14 mouse cellular contexts compared by ENCODE assay signal in the genomic region with DNA sequence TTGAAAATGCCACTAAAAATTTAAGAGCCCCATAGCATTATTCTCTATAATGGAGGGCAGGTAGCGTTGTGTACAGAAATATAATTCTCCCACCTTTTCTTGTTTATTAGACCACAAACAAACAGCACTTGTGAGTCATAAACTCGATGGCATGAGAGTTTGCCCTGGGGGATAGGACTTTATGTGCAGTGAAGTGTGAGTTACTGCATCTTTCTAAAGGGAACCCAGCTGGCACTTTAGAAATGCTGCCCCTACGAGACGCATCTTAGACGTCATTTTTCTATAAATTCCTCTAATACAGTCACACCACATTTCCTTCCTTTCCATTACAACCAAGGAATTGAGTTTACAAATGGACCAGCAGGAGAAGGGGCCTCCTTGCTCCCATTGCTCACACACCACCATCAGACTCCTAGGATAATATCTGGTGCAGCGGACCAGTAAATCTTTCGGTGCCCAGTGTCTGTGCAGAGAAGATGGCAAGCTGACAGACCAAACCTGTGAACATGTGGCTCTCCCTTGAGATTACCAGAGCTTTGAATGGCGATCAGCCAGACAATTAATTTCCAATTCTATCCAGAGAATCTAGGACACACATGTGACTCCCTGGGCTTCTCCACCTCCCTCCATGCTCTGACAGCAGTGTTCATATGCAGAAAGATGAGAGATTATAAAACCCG.
DNase-seq lines count a peak whose midpoint lies in the region; ATAC-seq and TF ChIP-seq lines count a peak whose summit lies in the region.
"Had no signal": no experiment of that assay in that cellular context is flagged by ENCODE, and none has a peak within 500 bp of the region (broad histone marks: within the 10 kb centered on the region; RNA-seq: fewer than 3 reads in every experiment).

No protein-coding gene starts in this region.

- 69% methylated on average over 9 of the region's 9 CpGs for WGBS in forebrain, embryonic 12.5 days
- WGBS in forebrain, postnatal 0 days = 37% methylated on average over 9 of the region's 9 CpGs
- 50% methylated on average over 9 of the region's 9 CpGs for WGBS in neural tube, embryonic 12.5 days
- 89% methylated on average over 9 of the region's 9 CpGs for WGBS in thymus, adult 2 months
- WGBS in stomach, postnatal 0 days = 78% methylated on average over 9 of the region's 9 CpGs

- ATAC-seq in forebrain, embryonic 12.5 days (ENCODE audit: low FRiP score) = peak; percentile 60
- ATAC-seq in forebrain, postnatal 0 days = no peak
- ATAC-seq in Patski = peak; percentile 35
- peak; percentile 76 for ATAC-seq in neural tube, embryonic 12.5 days (ENCODE audit: low FRiP score, low read depth)
- ATAC-seq in stomach, postnatal 0 days (ENCODE audit: low FRiP score, low TSS enrichment) = no peak
- no peak for ATAC-seq in monocyte, adult 5-6 weeks (replicated peaks; ENCODE audit: insufficient number of reproducible peaks, low FRiP score, low TSS enrichment, poor library complexity, severe bottlenecking)

- no peak for TF ChIP-seq CTCF in forebrain, postnatal 0 days (IDR thresholded peaks at IDR 0.05; ENCODE audit: low read depth)
- TF ChIP-seq CTCF in Patski (IDR thresholded peaks at IDR 0.05) = no peak
- no peak for TF ChIP-seq CTCF in thymus, adult 2 months (IDR thresholded peaks at IDR 0.05; ENCODE audit: borderline replicate concordance, control insufficient read depth, extremely low read depth, insufficient read depth, low read length, poor library complexity)
- TF ChIP-seq CTCF in stomach, postnatal 0 days (IDR thresholded peaks at IDR 0.05; ENCODE audit: low read depth) = no peak

- peaks cover 10% of the 10 kb centered on the region for H3K36me3 ChIP-seq in forebrain, embryonic 12.5 days (replicated peaks)
- no peaks in the 10 kb centered on the region for H3K36me3 ChIP-seq in forebrain, postnatal 0 days (ENCODE audit: insufficient read depth)
- peaks cover 13% of the 10 kb centered on the region; the same call in 1 of the 2 replicates for H3K36me3 ChIP-seq in neural tube, embryonic 12.5 days
- H3K36me3 ChIP-seq in thymus, adult 2 months (ENCODE audit: control insufficient read depth, insufficient read depth, low read length) = no peaks in the 10 kb centered on the region
- H3K36me3 ChIP-seq in stomach, postnatal 0 days (ENCODE audit: control insufficient read depth, insufficient read depth, low read length) = no peaks in the 10 kb centered on the region

- peak overlapping the region; percentile 56 for H3K27ac ChIP-seq in forebrain, embryonic 12.5 days
- H3K27ac ChIP-seq in forebrain, postnatal 0 days (ENCODE audit: low read depth, low read length) = no peak overlapping the region
- H3K27ac ChIP-seq in neural tube, embryonic 12.5 days = no peak overlapping the region
- H3K27ac ChIP-seq in thymus, adult 2 months (ENCODE audit: control insufficient read depth, insufficient read depth, low read length) = no peak overlapping the region
- no peak overlapping the region for H3K27ac ChIP-seq in stomach, postnatal 0 days (replicated peaks)

- H3K4me3 ChIP-seq in forebrain, embryonic 12.5 days (replicated peaks) = no peak overlapping the region
- H3K4me3 ChIP-seq in forebrain, postnatal 0 days (ENCODE audit: low read depth, low read length) = no peak overlapping the region
- H3K4me3 ChIP-seq in neural tube, embryonic 12.5 days = no peak overlapping the region
- H3K4me3 ChIP-seq in thymus, adult 2 months (ENCODE audit: control insufficient read depth, insufficient read depth, low read length) = no peak overlapping the region
- H3K4me3 ChIP-seq in stomach, postnatal 0 days (ENCODE audit: low read depth, low read length) = no peak overlapping the region
- H3K4me3 ChIP-seq: erythroblast, embryonic 14.5 days had no signal

- no peak for TF ChIP-seq POLR2A in thymus, adult 2 months (IDR thresholded peaks at IDR 0.05; ENCODE audit: control insufficient read depth, extremely low read depth, insufficient read depth, low read length, poor library complexity)

- H3K27me3 ChIP-seq in forebrain, embryonic 12.5 days = no peaks in the 10 kb centered on the region
- H3K27me3 ChIP-seq in forebrain, postnatal 0 days (ENCODE audit: insufficient read depth, low read length) = no peaks in the 10 kb centered on the region
- H3K27me3 ChIP-seq in Patski = no peaks in the 10 kb centered on the region
- H3K27me3 ChIP-seq in neural tube, embryonic 12.5 days (replicated peaks) = no peaks in the 10 kb centered on the region
- H3K27me3 ChIP-seq in thymus, adult 2 months (ENCODE audit: control insufficient read depth, insufficient read depth, low read length) = no peaks in the 10 kb centered on the region
- no peaks in the 10 kb centered on the region for H3K27me3 ChIP-seq in stomach, postnatal 0 days (ENCODE audit: control insufficient read depth, insufficient read depth, low read length)

- H3K4me1 ChIP-seq in forebrain, embryonic 12.5 days = peaks cover 27% of the 10 kb centered on the region
- H3K4me1 ChIP-seq in forebrain, postnatal 0 days (ENCODE audit: insufficient read depth) = peaks cover 15% of the 10 kb centered on the region
- peaks cover 25% of the 10 kb centered on the region for H3K4me1 ChIP-seq in neural tube, embryonic 12.5 days
- no peaks in the 10 kb centered on the region for H3K4me1 ChIP-seq in thymus, adult 2 months (replicated peaks; ENCODE audit: control insufficient read depth, insufficient read depth, low read length)
- H3K4me1 ChIP-seq in stomach, postnatal 0 days (replicated peaks; ENCODE audit: control insufficient read depth, insufficient read depth) = no peaks in the 10 kb centered on the region

- H3K4me2 ChIP-seq in forebrain, embryonic 12.5 days = no peak overlapping the region
- no peak overlapping the region for H3K4me2 ChIP-seq in forebrain, postnatal 0 days (ENCODE audit: low read depth)
- H3K4me2 ChIP-seq in neural tube, embryonic 12.5 days (replicated peaks) = no peak overlapping the region
- no peak overlapping the region for H3K4me2 ChIP-seq in stomach, postnatal 0 days (replicated peaks; ENCODE audit: low read depth)
- H3K4me2 ChIP-seq: liver, embryonic 11.5 days had no signal

- no peak for TF ChIP-seq EP300 in stomach, postnatal 0 days (optimal IDR thresholded peaks at IDR 0.05)

- in situ Hi-C loops in Patski (cut with MboI; ENCODE audit: low pct_unique_long_range_greater_than_20kb) = no loop called here

- no peak for DNase-seq in forebrain, postnatal 0 days
- DNase-seq in Patski (ENCODE audit: low read depth, low spot score) = peak; percentile 19
- peak; percentile 33 for DNase-seq in forelimb bud, embryonic 11.5 days (ENCODE audit: low read depth, low spot score)
- DNase-seq in thymus, adult 2 months = no peak
- no peak for DNase-seq in stomach, postnatal 0 days (ENCODE audit: low spot score)
- DNase-seq: adrenal gland, adult 8-10 months; heart, postnatal 36 days; kidney, postnatal 14 days; lung, postnatal 10 days had no signal

- H3K9me3 ChIP-seq in forebrain, embryonic 12.5 days = no peaks in the 10 kb centered on the region
- no peaks in the 10 kb centered on the region for H3K9me3 ChIP-seq in forebrain, postnatal 0 days (ENCODE audit: low read length)
- H3K9me3 ChIP-seq in neural tube, embryonic 12.5 days = no peaks in the 10 kb centered on the region
- H3K9me3 ChIP-seq in stomach, postnatal 0 days (ENCODE audit: control insufficient read depth, low read length) = no peaks in the 10 kb centered on the region

- POLR2A ChIA-PET in Patski (lab: Charles Lee) = no interaction called here

- CTCF ChIA-PET in Patski (lab: Charles Lee) = interaction anchor here (0.7 kb wide), 1 partner anchor 9 kb away, joined by 3 read pairs; no protein-coding TSS in a partner anchor

- H3K9ac ChIP-seq in forebrain, embryonic 12.5 days = no peak overlapping the region
- H3K9ac ChIP-seq in forebrain, postnatal 0 days = no peak overlapping the region
- no peak overlapping the region for H3K9ac ChIP-seq in neural tube, embryonic 12.5 days
- H3K9ac ChIP-seq in stomach, postnatal 0 days (ENCODE audit: low read length) = no peak overlapping the region

Comparison
In these comparisons a context has a peak if more than half of its experiments do, and no peak if none do; other contexts are left out.
1. ATAC-seq: peak in forebrain, embryonic 12.5 days (single experiment), Patski (single experiment) and neural tube, embryonic 12.5 days (single experiment); none in forebrain, postnatal 0 days (single experiment), stomach, postnatal 0 days (single experiment) and monocyte, adult 5-6 weeks (single experiment).
2. DNase-seq: peak in Patski (single experiment) and forelimb bud, embryonic 11.5 days (single experiment); none in forebrain, postnatal 0 days (single experiment), thymus, adult 2 months (single experiment) and stomach, postnatal 0 days (single experiment).